9 mouse cellular contexts compared by ENCODE assay signal in the genomic region with DNA sequence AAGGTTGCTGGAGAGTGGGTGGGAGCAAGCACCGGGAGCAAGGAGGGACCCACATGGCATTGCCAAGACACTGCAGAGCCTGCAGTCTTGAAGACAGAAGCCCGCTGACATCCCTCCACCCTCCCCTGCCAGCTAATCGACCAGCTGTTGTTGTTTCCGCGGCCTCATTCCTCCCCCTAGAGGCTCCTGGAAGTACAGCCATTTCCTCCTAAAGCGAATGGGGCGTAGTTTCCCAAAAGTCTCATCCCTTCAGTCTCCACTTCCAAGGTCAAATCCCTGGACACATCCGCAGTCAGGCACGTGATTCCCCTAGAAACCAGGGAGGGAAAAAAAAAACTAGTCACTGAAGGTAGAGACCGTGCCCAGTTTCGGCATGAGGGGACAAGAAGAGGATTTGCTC. TPM values are rescaled to one million over a fixed set of nuclear protein-coding genes. Genes with fewer than 3 reads are reported as not detected.
DNase-seq lines count a peak whose midpoint lies in the region; ATAC-seq lines count a peak whose summit lies in the region.
"Had no signal": no experiment of that assay in that cellular context is flagged by ENCODE, and none has a peak within 500 bp of the region (broad histone marks: within the 10 kb centered on the region; RNA-seq: fewer than 3 reads in every experiment).

No protein-coding gene starts in this region.

- ATAC-seq in frontal cortex, adult (ENCODE audit: low TSS enrichment), result peak; percentile 91
- ATAC-seq in hindbrain, embryonic 11.5 days (ENCODE audit: low FRiP score), result 0 out of 2 replicates have a peak, but pooled peaks have one; percentile 43
- ATAC-seq in activated CD4-positive, CD25-positive, alpha-beta regulatory T cell, adult 4 months, result no peak

- WGBS in hindbrain, embryonic 11.5 days, result 9% methylated on average over 11 of the region's 11 CpGs

- no peak overlapping the region for H3K4me3 ChIP-seq in hindbrain, embryonic 11.5 days (ENCODE audit: low read depth, low read length)

- H3K9me3 ChIP-seq in hindbrain, embryonic 11.5 days (ENCODE audit: control insufficient read depth, low read length), result no peaks in the 10 kb centered on the region

- H3K9ac ChIP-seq in hindbrain, embryonic 11.5 days (ENCODE audit: low read depth, low read length), result no peak overlapping the region

- no peak overlapping the region for H3K27ac ChIP-seq in hindbrain, embryonic 11.5 days (ENCODE audit: low read depth, low read length)
- H3K27ac ChIP-seq: macrophage had no signal

- H3K4me1 ChIP-seq in hindbrain, embryonic 11.5 days (replicated peaks; ENCODE audit: control insufficient read depth, insufficient read depth, low read length), result no peaks in the 10 kb centered on the region

- DNase-seq in Muller cell, postnatal 12 days (ENCODE audit: inconsistent ontology term), result peak; percentile 64
- peak; percentile 71 for DNase-seq in cerebellum, adult 8-10 months
- peak; percentile 81 for DNase-seq in hindbrain, embryonic 11.5 days (ENCODE audit: low spot score)
- DNase-seq in layer of hippocampus, postnatal 25 days (ENCODE audit: extremely low spot score in 1 of 2, low spot score in 1 of 2), result peak; percentile 42 to 63
- peak; percentile 73 for DNase-seq in lung, postnatal 25 days (ENCODE audit: low spot score)
- DNase-seq in right cerebral cortex, adult 18-20 months, result peak; percentile 78

- no peak overlapping the region for H3K4me2 ChIP-seq in hindbrain, embryonic 11.5 days (replicated peaks; ENCODE audit: low read depth, low read length)

- no peaks in the 10 kb centered on the region for H3K36me3 ChIP-seq in hindbrain, embryonic 11.5 days (ENCODE audit: control insufficient read depth, insufficient read depth, low read length)

- H3K27me3 ChIP-seq in hindbrain, embryonic 11.5 days (ENCODE audit: control insufficient read depth, insufficient read depth, low read length), result no peaks in the 10 kb centered on the region

RNA-seq across cellular contexts. Expression of gene Asb16, which starts 1.1 kb away (rescaled TPM):
- 0.06 and 0.08 TPM in 2 replicates for polyA plus RNA-seq in hindbrain, embryonic 11.5 days (2014; fragmentation: Nextera tagmentation; extraction: Ambion mirVana)
- total RNA-seq in layer of hippocampus, postnatal 25 days (2021), result 1 to 10 TPM in 1 of 2 experiments, under 1 TPM in 1; 0.70 to 1.1 TPM
- not detected for polyA plus RNA-seq in activated CD4-positive, CD25-positive, alpha-beta regulatory T cell, adult 4 months (2017; shearing (Covaris generic))
- polyA plus RNA-seq: macrophage had no signal

RNA-seq across cellular contexts. Expression of gene Tmub2, which starts 17.3 kb away (rescaled TPM):
- 64.0 and 65.2 TPM in 2 replicates for polyA plus RNA-seq in hindbrain, embryonic 11.5 days (2014; fragmentation: Nextera tagmentation; extraction: Ambion mirVana)
- 10 to 100 TPM; 64.7 to 71.7 TPM for total RNA-seq in layer of hippocampus, postnatal 25 days (2021)
- polyA plus RNA-seq in activated CD4-positive, CD25-positive, alpha-beta regulatory T cell, adult 4 months (2017; shearing (Covaris generic)), result 10 to 100 TPM; 54.5 to 58.3 TPM

RNA-seq across cellular contexts. Expression of gene BC030867, which starts 18.8 kb away (rescaled TPM):
- polyA plus RNA-seq in hindbrain, embryonic 11.5 days (2014; fragmentation: Nextera tagmentation; extraction: Ambion mirVana), result 13.2 and 14.0 TPM in 2 replicates
- 1 to 10 TPM; 1.3 to 1.5 TPM for total RNA-seq in layer of hippocampus, postnatal 25 days (2021)
- 1 to 10 TPM; 2.0 to 3.8 TPM for polyA plus RNA-seq in activated CD4-positive, CD25-positive, alpha-beta regulatory T cell, adult 4 months (2017; shearing (Covaris generic))

RNA-seq across cellular contexts. Expression of gene Atxn7l3, which starts 29.0 kb away (rescaled TPM):
- polyA plus RNA-seq in hindbrain, embryonic 11.5 days (2014; fragmentation: Nextera tagmentation; extraction: Ambion mirVana), result 17.5 and 22.0 TPM in 2 replicates
- 100 to 1,000 TPM; 166 to 174 TPM for total RNA-seq in layer of hippocampus, postnatal 25 days (2021)
- polyA plus RNA-seq in activated CD4-positive, CD25-positive, alpha-beta regulatory T cell, adult 4 months (2017; shearing (Covaris generic)), result 1 to 10 TPM; 7.5 to 8.3 TPM

RNA-seq across cellular contexts. Expression of gene Hdac5, which starts 37.5 kb away (rescaled TPM):
- 32.2 and 36.6 TPM in 2 replicates for polyA plus RNA-seq in hindbrain, embryonic 11.5 days (2014; fragmentation: Nextera tagmentation; extraction: Ambion mirVana)
- 100 to 1,000 TPM; 218 to 242 TPM for total RNA-seq in layer of hippocampus, postnatal 25 days (2021)
- 1 to 10 TPM; 6.0 to 9.3 TPM for polyA plus RNA-seq in activated CD4-positive, CD25-positive, alpha-beta regulatory T cell, adult 4 months (2017; shearing (Covaris generic))
